Mouse (Mus musculus): ENCODE measurements at regions not wholly inside any gene's neighbourhood (a gene's known extent, or its start where the extent isn't known, plus 50 kb on each side); places are given as distances from the start of the nearest gene placed in this dataset.

GRCm38 (mm10) chr1:35385430-35385829 lies 535.7 kb downstream of the Plekhb2 start:
- no peak for TF ChIP-seq POLR2A (IDR thresholded peaks at IDR 0.05; ENCODE audit: borderline replicate concordance, extremely low read depth, low read depth, low read length)
- TF ChIP-seq CTCF (IDR thresholded peaks at IDR 0.05; ENCODE audit: insufficient read depth, low read length), result peak; percentile 90

Measured in lung, adult 2 months (tissue).